In genomic region chr14:8242388-8242920, GRCm38 (mm10) we compare ENCODE assay signal across 8 mouse cellular contexts. TPM values are rescaled to one million over a fixed set of nuclear protein-coding genes. Genes with fewer than 3 reads are reported as not detected.
A peak's percentile ranks its signal among the peaks of the same experiment; 100 is the strongest.
DNase-seq lines count a peak whose midpoint lies in the region; ATAC-seq and TF ChIP-seq lines count a peak whose summit lies in the region.
"Had no signal": no experiment of that assay in that cellular context is flagged by ENCODE, and none has a peak within 500 bp of the region (broad histone marks: within the 10 kb centered on the region; RNA-seq: fewer than 3 reads in every experiment).

No protein-coding gene starts in this region.

- dilution Hi-C loops in CH12.LX (cut with MboI; ENCODE audit: extremely low pct_ligation_motif_present, extremely low pct_unique_long_range_greater_than_20kb, low sequenced_read_pairs): no loop called here

- H3K36me3 ChIP-seq in CH12.LX (replicated peaks in 1 of 2; ENCODE audit: control insufficient read depth in 1 of 2, insufficient read depth in 1 of 2, low read length in 1 of 2): no peaks in the 10 kb centered on the region
- H3K36me3 ChIP-seq in embryonic facial prominence, embryonic 13.5 days: no peaks in the 10 kb centered on the region
- no peaks in the 10 kb centered on the region for H3K36me3 ChIP-seq in hindbrain, embryonic 14.5 days (replicated peaks; ENCODE audit: control insufficient read depth, insufficient read depth)
- H3K36me3 ChIP-seq in midbrain, embryonic 14.5 days (ENCODE audit: control insufficient read depth, insufficient read depth, low read length): no peaks in the 10 kb centered on the region
- H3K36me3 ChIP-seq: neural tube, embryonic 12.5 days had no signal

- no peak overlapping the region for H3K27ac ChIP-seq in CH12.LX (ENCODE audit: insufficient read depth, low read depth)
- H3K27ac ChIP-seq in embryonic facial prominence, embryonic 13.5 days: no peak overlapping the region
- H3K27ac ChIP-seq in hindbrain, embryonic 14.5 days: no peak overlapping the region
- H3K27ac ChIP-seq in midbrain, embryonic 14.5 days (replicated peaks; ENCODE audit: low read depth, low read length): peak overlapping the region; percentile 52; the same call in 1 of the 2 replicates
- H3K27ac ChIP-seq: neural tube, embryonic 12.5 days had no signal

- DNase-seq in CH12.LX (ENCODE audit: extremely low read depth) (no peak), R1 (ENCODE audit: low read depth, low spot score) (peak; percentile 40)
- no peak for DNase-seq in hindbrain, embryonic 14.5 days (ENCODE audit: low spot score)
- peak; percentile 21 to 46 for DNase-seq in left cerebral cortex, postnatal 10 days (ENCODE audit: extremely low spot score in 1 of 2, low spot score in 2 of 2)
- peak; percentile 64 for DNase-seq in midbrain, embryonic 14.5 days
- DNase-seq in spleen, postnatal 14 days (ENCODE audit: low spot score in 2 of 2): no peak

- H3K4me1 ChIP-seq in CH12.LX (ENCODE audit: control insufficient read depth in 1 of 2, insufficient read depth in 2 of 2): no peaks in the 10 kb centered on the region
- H3K4me1 ChIP-seq in embryonic facial prominence, embryonic 13.5 days: no peaks in the 10 kb centered on the region
- no peaks in the 10 kb centered on the region for H3K4me1 ChIP-seq in hindbrain, embryonic 14.5 days (replicated peaks; ENCODE audit: control insufficient read depth, insufficient read depth, low read length)
- 0 out of 2 replicates have a peak, but pooled peaks cover 7% of the 10 kb centered on the region for H3K4me1 ChIP-seq in midbrain, embryonic 14.5 days (ENCODE audit: control insufficient read depth, insufficient read depth, low read length)
- H3K4me1 ChIP-seq: neural tube, embryonic 12.5 days had no signal

- no peak for TF ChIP-seq EP300 in CH12.LX (IDR thresholded peaks at IDR 0.05; ENCODE audit: low read length)

- WGBS in embryonic facial prominence, embryonic 13.5 days: 56% methylated on average over 5 of the region's 5 CpGs
- 60% methylated on average over 5 of the region's 5 CpGs for WGBS in hindbrain, embryonic 14.5 days
- 64% methylated on average over 5 of the region's 5 CpGs for WGBS in midbrain, embryonic 14.5 days

- in situ Hi-C loops in CH12.LX (cut with MboI; ENCODE audit: low pct_ligation_motif_present, low pct_unique_long_range_greater_than_20kb, low sequenced_read_pairs): no loop called here

- H3K79me2 ChIP-seq in CH12.LX (replicated peaks; ENCODE audit: control insufficient read depth, extremely low read depth, insufficient read depth, poor library complexity, severe bottlenecking): no peaks in the 10 kb centered on the region

- no peaks in the 10 kb centered on the region for H3K27me3 ChIP-seq in CH12.LX (replicated peaks)
- no peaks in the 10 kb centered on the region for H3K27me3 ChIP-seq in embryonic facial prominence, embryonic 13.5 days
- no peaks in the 10 kb centered on the region for H3K27me3 ChIP-seq in hindbrain, embryonic 14.5 days (ENCODE audit: control insufficient read depth, insufficient read depth, low read length)
- no peaks in the 10 kb centered on the region for H3K27me3 ChIP-seq in midbrain, embryonic 14.5 days (ENCODE audit: control insufficient read depth, insufficient read depth, low read length)
- H3K27me3 ChIP-seq: neural tube, embryonic 12.5 days had no signal

- ATAC-seq in embryonic facial prominence, embryonic 13.5 days (ENCODE audit: insufficient number of reproducible peaks, insufficient read depth, low FRiP score, low TSS enrichment, low read depth): no peak
- peak; percentile 78 for ATAC-seq in hindbrain, embryonic 14.5 days (ENCODE audit: low FRiP score)
- no peak for ATAC-seq in midbrain, embryonic 14.5 days (ENCODE audit: low FRiP score, low TSS enrichment)

- no peaks in the 10 kb centered on the region for H3K9me3 ChIP-seq in CH12.LX (replicated peaks; ENCODE audit: low read length)
- H3K9me3 ChIP-seq in embryonic facial prominence, embryonic 13.5 days: no peaks in the 10 kb centered on the region
- H3K9me3 ChIP-seq in hindbrain, embryonic 14.5 days (ENCODE audit: control insufficient read depth, low read length): no peaks in the 10 kb centered on the region
- no peaks in the 10 kb centered on the region for H3K9me3 ChIP-seq in midbrain, embryonic 14.5 days (ENCODE audit: control insufficient read depth, low read length)
- H3K9me3 ChIP-seq: neural tube, embryonic 12.5 days had no signal

- peak in 1 of 2 experiments; percentile 65; a peak in 2 of 4 replicates for TF ChIP-seq CTCF in CH12.LX (conservative IDR thresholded peaks at IDR 0.05 in 1 of 2, IDR thresholded peaks at IDR 0.05 in 1 of 2; ENCODE audit: low read depth in 2 of 2, low read length in 2 of 2)

- no peak overlapping the region for H3K4me2 ChIP-seq in CH12.LX (ENCODE audit: insufficient read depth, low read depth, poor library complexity, severe bottlenecking)
- H3K4me2 ChIP-seq in embryonic facial prominence, embryonic 13.5 days: no peak overlapping the region
- H3K4me2 ChIP-seq in hindbrain, embryonic 14.5 days (replicated peaks): no peak overlapping the region
- no peak overlapping the region for H3K4me2 ChIP-seq in midbrain, embryonic 14.5 days (ENCODE audit: low read length)
- H3K4me2 ChIP-seq: neural tube, embryonic 12.5 days had no signal

- no peak overlapping the region for H3K9ac ChIP-seq in CH12.LX (ENCODE audit: insufficient read depth, low read depth)
- 0 out of 2 replicates have a peak overlapping the region, but pooled peaks have one; percentile 3 for H3K9ac ChIP-seq in embryonic facial prominence, embryonic 13.5 days
- H3K9ac ChIP-seq in hindbrain, embryonic 14.5 days: no peak overlapping the region
- H3K9ac ChIP-seq in midbrain, embryonic 14.5 days (replicated peaks; ENCODE audit: low read length): no peak overlapping the region
- H3K9ac ChIP-seq: neural tube, embryonic 12.5 days had no signal

- intact Hi-C loops in left cerebral cortex, postnatal 10 days (cut with DNase I): loop anchor here (5.0 kb wide), 1 partner anchor 105 kb away; no protein-coding TSS in a partner anchor

- peak; percentile 47 for TF ChIP-seq RAD21 in CH12.LX (IDR thresholded peaks at IDR 0.05; ENCODE audit: low read depth, low read length)

- no peak overlapping the region for H3K4me3 ChIP-seq in CH12.LX (replicated peaks in 1 of 3; ENCODE audit: low read depth in 2 of 3, low read length in 2 of 3, poor library complexity in 1 of 3)
- H3K4me3 ChIP-seq in embryonic facial prominence, embryonic 13.5 days: no peak overlapping the region
- H3K4me3 ChIP-seq in hindbrain, embryonic 14.5 days (replicated peaks; ENCODE audit: low read length): no peak overlapping the region
- H3K4me3 ChIP-seq in midbrain, embryonic 14.5 days (replicated peaks; ENCODE audit: low read depth, low read length): no peak overlapping the region
- H3K4me3 ChIP-seq: neural tube, embryonic 12.5 days had no signal

- TF ChIP-seq POLR2A in CH12.LX (IDR thresholded peaks at IDR 0.05; ENCODE audit: low read depth, low read length): no peak

TF ChIP-seq in CH12.LX, 34 proteins besides CTCF, POLR2A, EP300 and RAD21:
- TF ChIP-seq ZNF384 (IDR thresholded peaks at IDR 0.05; ENCODE audit: low read depth, low read length) (no peak), JUN (IDR thresholded peaks at IDR 0.05; ENCODE audit: insufficient read depth, low read depth, low read length) (no peak), ZMIZ1 (IDR thresholded peaks at IDR 0.05; ENCODE audit: low read depth, low read length) (no peak), KAT2A (IDR thresholded peaks at IDR 0.05; ENCODE audit: insufficient replicate concordance, low read length) (no peak), SMC3 (IDR thresholded peaks at IDR 0.05; ENCODE audit: low read depth, low read length) (peak; percentile 61), ELF1 (IDR thresholded peaks at IDR 0.05; ENCODE audit: low read depth, low read length) (no peak), NELFE (IDR thresholded peaks at IDR 0.05; ENCODE audit: low read depth, low read length) (peak; percentile 15; the same call in 1 of the 2 replicates), E2F4 (IDR thresholded peaks at IDR 0.05; ENCODE audit: insufficient replicate concordance, low read depth, low read length) (no peak), GABPA (IDR thresholded peaks at IDR 0.05; ENCODE audit: insufficient replicate concordance, low read depth, low read length) (no peak), ZKSCAN1 (IDR thresholded peaks at IDR 0.05; ENCODE audit: borderline replicate concordance, low read depth, low read length) (no peak), PAX5 (IDR thresholded peaks at IDR 0.05; ENCODE audit: low read length) (no peak)

RNA-seq across cellular contexts. Expression of gene Acox2, which starts 16.7 kb away (rescaled TPM):
- total RNA-seq in CH12.LX (2012; rRNA removed): not detected in 2 replicates
- total RNA-seq in CH12.LX (2014; rRNA removed): not detected in 2 replicates
- polyA plus RNA-seq in CH12.LX (2012; ENCODE audit: insufficient read length, low read depth): not detected in 2 replicates
- polyA plus RNA-seq in embryonic facial prominence, embryonic 13.5 days (2015; fragmentation: Nextera tagmentation; extraction: Ambion mirVana): 0.80 TPM in 1 of 2 replicates, not detected in the other
- not detected in 2 replicates for polyA plus RNA-seq in hindbrain, embryonic 14.5 days (2014; fragmentation: Nextera tagmentation; extraction: Ambion mirVana)
- under 1 TPM in 1 of 2 experiments, not detected in 1; 0.61 TPM for total RNA-seq in left cerebral cortex, postnatal 10 days (2021)
- polyA plus RNA-seq in midbrain, embryonic 14.5 days (2014; fragmentation: Nextera tagmentation; extraction: Ambion mirVana): not detected in 2 replicates
- polyA plus RNA-seq: neural tube, embryonic 12.5 days had no signal

RNA-seq across cellular contexts. Expression of gene Kctd6, which starts 28.5 kb away (rescaled TPM):
- total RNA-seq in CH12.LX (2012; rRNA removed) (1.7 and 2.9 TPM in 2 replicates), CH12.LX (2014; rRNA removed) (3.7 and 3.8 TPM in 2 replicates)
- 3.3 and 4.2 TPM in 2 replicates for polyA plus RNA-seq in CH12.LX (2012; ENCODE audit: insufficient read length, low read depth)
- polyA plus RNA-seq in embryonic facial prominence, embryonic 13.5 days (2015; fragmentation: Nextera tagmentation; extraction: Ambion mirVana): 3.5 and 7.5 TPM in 2 replicates
- polyA plus RNA-seq in hindbrain, embryonic 14.5 days (2014; fragmentation: Nextera tagmentation; extraction: Ambion mirVana): 14.5 and 16.2 TPM in 2 replicates
- total RNA-seq in left cerebral cortex, postnatal 10 days (2021): 10 to 100 TPM; 27.9 to 30.0 TPM
- 9.1 and 11.6 TPM in 2 replicates for polyA plus RNA-seq in midbrain, embryonic 14.5 days (2014; fragmentation: Nextera tagmentation; extraction: Ambion mirVana)

Comparison
In these comparisons a context has a peak if more than half of its experiments do, and no peak if none do; other contexts are left out.
1. DNase-seq: peak in R1 (single experiment), left cerebral cortex, postnatal 10 days (2 of 2) and midbrain, embryonic 14.5 days (single experiment); none in CH12.LX (single experiment), hindbrain, embryonic 14.5 days (single experiment) and spleen, postnatal 14 days (0 of 2).